Mouse (Mus musculus): Measurements from ENCODE around the gene Grn. TPM values are rescaled to one million over a fixed set of nuclear protein-coding genes. Genes with fewer than 3 reads are reported as not detected.

Grn gene
- total RNA-seq, 2 experiments from 2014 or later, result 54.0 to 58.5 TPM

DNA sequence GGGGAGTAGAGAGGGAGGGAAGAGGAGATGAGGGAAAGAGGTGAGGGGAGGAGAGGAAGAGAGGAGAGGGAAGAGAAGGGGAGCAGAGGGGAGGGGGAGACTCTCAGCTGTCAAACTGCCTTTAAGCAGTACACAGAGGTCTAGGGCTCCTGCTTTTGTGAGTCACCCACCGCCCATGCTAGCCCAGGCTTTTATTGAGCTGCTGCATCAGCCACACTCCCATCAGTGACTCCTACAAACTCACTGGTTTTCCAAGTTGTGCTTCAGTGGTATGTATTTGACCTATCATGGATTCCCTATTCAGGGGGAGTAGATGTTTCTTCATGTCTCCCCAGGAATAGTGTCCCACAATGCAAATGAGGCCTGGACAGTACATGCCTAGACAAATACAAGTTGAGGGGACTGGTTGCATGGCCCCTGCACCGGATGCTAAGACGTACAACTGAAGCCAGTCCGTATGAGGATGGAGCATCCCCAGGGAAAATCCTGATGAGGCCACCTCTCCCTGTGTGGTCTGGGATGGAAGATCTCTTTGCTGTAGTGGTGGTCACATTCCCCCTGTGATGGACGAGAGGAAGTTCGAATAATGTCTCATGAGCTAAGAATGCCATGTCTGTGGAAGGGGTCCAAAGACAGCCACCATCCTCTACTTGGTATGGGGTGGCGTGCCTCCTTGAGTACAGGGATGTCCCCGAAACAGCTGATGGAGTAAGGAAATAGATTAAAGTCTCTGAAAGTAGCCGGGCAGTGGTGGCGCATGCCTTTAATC is 14.9 kb upstream of the Grn start:
- DNase-seq, result no peak

DNA sequence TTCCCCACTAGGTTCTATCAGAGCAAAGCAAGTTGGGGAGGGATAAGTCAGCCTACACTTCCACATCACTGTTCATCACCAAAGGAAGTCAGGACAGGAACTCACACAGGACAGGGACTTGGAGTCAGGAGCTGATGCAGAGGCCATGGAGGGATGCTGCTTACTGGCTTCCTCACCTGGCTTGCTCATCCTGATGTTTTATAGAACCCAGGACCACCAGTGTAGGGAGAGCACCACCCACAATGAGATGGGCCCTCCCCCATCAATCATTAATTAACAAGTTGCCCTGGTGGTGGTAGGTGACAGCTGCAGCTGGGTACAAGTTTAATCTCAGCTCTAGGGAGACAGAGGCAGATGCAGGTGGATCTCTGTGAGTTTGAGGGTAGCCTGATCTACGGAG is 13.0 kb upstream of the Grn start:
- intact Hi-C loops (cut with DNase I), result no loop called here

More for the DNA sequence above, 14.9 kb upstream of the Grn start:
- intact Hi-C loops (cut with DNase I), result no loop called here

GRCm38 (mm10) chr11:102418887-102419286 is 11.2 kb upstream of the Grn start:
- no peak for DNase-seq

More for the DNA sequence above, 13.0 kb upstream of the Grn start:
- no peak for DNase-seq

GRCm38 (mm10) chr11:102421559-102421958 is 8.6 kb upstream of the Grn start:
- no peak for DNase-seq
- intact Hi-C loops (cut with DNase I), result no loop called here

More at GRCm38 (mm10) chr11:102418887-102419286, 11.2 kb upstream of the Grn start:
- intact Hi-C loops (cut with DNase I), result no loop called here

DNA sequence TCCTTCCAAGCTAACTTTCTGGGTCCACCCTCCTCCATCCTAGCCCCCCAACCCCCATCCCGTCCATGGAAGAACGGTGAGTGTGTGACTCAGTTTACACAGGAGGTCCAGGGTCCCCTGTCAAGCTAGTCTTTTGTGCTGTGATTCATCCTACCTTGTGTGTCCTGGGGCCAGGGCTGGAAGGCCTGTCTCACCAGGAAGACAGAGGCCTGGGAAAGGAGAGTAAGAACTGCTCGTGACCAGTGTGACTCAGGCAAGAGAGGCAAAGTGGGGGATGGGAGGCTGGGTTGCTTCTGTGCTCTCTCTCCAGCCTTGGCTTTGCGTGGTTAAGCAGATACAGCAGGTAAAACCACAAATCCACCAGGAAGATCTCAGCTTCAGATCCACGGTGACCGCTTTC is 5.4 kb upstream of the Grn start:
- DNase-seq, result no peak
- intact Hi-C loops (cut with DNase I), result no loop called here

DNA sequence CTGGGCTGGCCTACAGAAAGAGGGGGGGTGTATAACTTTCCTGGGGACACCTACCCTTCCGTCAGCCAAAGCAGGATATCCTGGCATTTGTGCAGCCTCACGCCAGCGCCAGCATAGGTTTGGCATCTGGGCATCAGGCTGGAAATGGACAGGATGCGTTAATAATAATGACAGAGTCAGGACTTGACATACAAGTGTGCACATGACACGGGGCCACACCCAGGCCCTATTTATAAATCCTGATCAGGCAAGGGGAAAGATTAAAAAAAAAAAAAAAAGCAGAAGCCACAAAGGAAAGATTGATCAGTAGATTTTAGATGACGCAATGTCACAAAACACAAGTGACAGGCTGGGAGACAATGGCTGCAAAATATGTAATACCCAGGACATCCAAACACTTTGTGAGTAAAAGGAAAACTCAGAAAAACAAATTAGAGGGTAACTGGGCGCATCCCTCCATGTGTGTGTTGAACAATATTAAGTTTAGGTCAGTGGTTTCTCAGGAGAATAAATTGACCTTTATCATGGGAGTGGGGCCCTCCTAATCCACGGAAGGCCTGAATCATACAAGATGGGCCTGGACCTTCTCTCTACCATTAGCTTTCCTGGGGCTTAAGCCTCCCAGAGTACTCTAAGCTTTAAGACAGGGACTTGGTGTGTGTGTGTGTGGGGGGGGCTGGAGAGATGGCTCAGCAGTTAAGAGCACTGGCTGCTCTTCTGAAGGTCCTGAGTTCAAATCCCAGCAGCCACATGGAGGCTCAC is 4.4 kb upstream of the Grn start:
- intact Hi-C loops (cut with DNase I), result no loop called here

GRCm38 (mm10) chr11:102428981-102429540 is 1.1 kb upstream of the Grn start:
- DNase-seq, result no peak
- intact Hi-C loops (cut with DNase I), result no loop called here

More for the DNA sequence above, 4.4 kb upstream of the Grn start:
- DNase-seq, result no peak

DNA sequence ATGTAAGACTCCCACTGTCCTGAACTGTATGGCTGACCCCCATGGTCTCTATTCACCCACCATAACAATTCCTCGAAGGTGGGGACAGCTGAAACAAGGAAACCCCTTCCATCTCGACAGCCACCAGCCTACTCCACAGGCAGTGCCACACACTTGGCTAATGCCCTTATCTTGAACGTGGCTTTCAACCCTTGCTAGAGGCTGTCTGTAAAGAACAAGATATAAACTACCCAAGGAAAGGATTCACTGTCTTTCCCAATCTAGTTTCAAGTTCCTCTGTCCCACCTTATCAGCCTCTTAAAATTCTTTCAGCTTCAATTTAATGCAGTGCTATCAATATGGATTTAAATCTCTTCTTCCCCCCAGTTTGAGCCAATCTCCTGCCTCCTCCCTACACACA is 564 bp upstream of the Grn start:
- DNase-seq, result no peak
- intact Hi-C loops (cut with DNase I), result no loop called here

- DNase-seq, result peak; percentile 81
- intact Hi-C loops (cut with DNase I), result loop anchor here (5.0 kb wide), 1 partner anchor 134 kb away; the partner anchor contains the start of gene Atxn7l3
These were observed 1.0 kb downstream of the Grn start for GRCm38 (mm10) chr11:102431018-102431645.

DNA sequence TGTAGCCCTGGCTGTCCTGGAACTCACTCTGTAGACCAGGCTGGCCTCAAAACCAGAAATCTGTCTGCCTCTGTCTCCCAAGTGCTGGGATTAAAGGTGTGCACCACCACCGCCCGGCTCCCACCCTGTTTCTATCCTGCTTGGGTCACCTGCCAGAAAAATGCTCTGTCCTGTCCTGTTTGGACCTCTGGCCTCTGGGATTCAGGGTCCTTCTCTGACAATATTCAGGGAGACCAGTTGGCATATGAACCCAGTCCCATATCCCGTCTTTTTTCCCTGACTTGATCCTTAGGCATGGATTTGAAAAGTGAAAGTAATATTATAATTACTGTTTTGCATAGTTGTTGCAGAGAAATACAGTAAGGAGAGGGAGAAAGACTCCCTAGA is 1.6 kb downstream of the Grn start:
- DNase-seq, result no peak
- intact Hi-C loops (cut with DNase I), result loop anchor here (5.0 kb wide), 1 partner anchor 134 kb away; the partner anchor contains the start of gene Atxn7l3

GRCm38 (mm10) chr11:102432115-102432843 is 2.2 kb downstream of the Grn start:
- no peak for DNase-seq
- intact Hi-C loops (cut with DNase I), result loop anchor here (5.0 kb wide), 1 partner anchor 135 kb away; the partner anchor contains the start of gene Atxn7l3

- peak; percentile 77 for DNase-seq
- intact Hi-C loops (cut with DNase I), result loop anchor here (5.0 kb wide), 1 partner anchor 136 kb away; the partner anchor contains the start of gene Atxn7l3
These were observed 2.8 kb downstream of the Grn start for GRCm38 (mm10) chr11:102432896-102433295.

GRCm38 (mm10) chr11:102433866-102434265 is 3.8 kb downstream of the Grn start:
- DNase-seq, result no peak
- intact Hi-C loops (cut with DNase I), result loop anchor here (5.0 kb wide), 1 partner anchor 137 kb away; the partner anchor contains the start of gene Atxn7l3

GRCm38 (mm10) chr11:102434406-102434805 is 4.3 kb downstream of the Grn start:
- DNase-seq, result peak; percentile 90
- intact Hi-C loops (cut with DNase I), result loop anchor here (5.0 kb wide), 1 partner anchor 137 kb away; the partner anchor contains the start of gene Atxn7l3

GRCm38 (mm10) chr11:102434816-102435705 is 4.9 kb downstream of the Grn start:
- intact Hi-C loops (cut with DNase I), result loop anchor here (5.0 kb wide), 1 partner anchor 138 kb away; the partner anchor contains the start of gene Atxn7l3
- no peak for DNase-seq

- intact Hi-C loops (cut with DNase I), result no loop called here
- DNase-seq, result no peak
These were observed 5.8 kb downstream of the Grn start for GRCm38 (mm10) chr11:102435754-102436470.

DNA sequence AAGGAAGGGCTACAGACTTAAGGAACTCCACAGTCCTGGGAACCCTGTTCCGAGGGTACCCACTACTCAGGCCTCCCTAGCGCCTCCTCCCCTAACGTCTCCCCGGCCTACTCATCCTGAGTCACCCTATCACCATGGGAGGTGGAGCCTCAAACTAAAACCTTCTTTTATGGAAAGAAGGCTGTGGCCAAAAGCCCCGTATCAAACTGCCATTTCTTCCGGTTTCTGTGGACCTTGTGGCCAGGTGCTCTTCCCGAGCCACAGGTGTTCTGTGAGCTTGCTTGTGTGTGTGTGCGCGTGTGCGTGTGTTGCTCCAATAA is 6.3 kb downstream of the Grn start:
- intact Hi-C loops (cut with DNase I), result no loop called here

More for the DNA sequence above, 6.3 kb downstream of the Grn start:
- no peak for DNase-seq
